Mouse (Mus musculus) induced T-regulatory cell, adult 2 months (primary cell): ENCODE measurements around the gene Cmtm8.

Source experiments
- DNase-seq: peaks from one replicate; pipeline ENCODE4 v3.0.0-alpha.2; 2012; ENCODE audit warnings: low read depth

Gene Cmtm8

GRCm38 (mm10) chr9:114844017-114844662 lies at the start of gene Cmtm8:
Gene Cmtm8 (minus strand): TSS chr9:114844156.
- DNase-seq, result peak; percentile 55

- DNase-seq, result no peak
Measured at GRCm38 (mm10) chr9:114892974-114893373, 49.0 kb upstream of the Cmtm8 start.

DNA sequence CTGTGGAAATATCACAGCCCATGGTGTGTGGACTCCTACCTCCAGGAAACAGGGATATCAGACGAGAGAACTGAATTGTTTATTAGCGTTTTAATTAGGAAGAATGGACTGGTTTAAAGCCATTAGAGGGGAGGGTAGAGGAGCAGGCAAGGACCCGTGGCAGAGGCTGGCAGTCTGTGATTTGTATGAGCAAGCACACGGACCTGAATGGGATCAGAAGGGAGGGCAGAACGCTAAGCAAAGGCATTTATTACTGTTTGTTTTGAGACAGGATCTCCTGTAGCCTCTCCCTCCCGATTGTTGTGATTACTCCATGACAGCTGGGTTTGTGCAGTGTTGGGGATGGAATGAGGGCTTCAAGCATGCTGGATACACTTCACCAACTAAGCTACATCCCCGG lies 46.4 kb upstream of the Cmtm8 start:
- no peak for DNase-seq

GRCm38 (mm10) chr9:114888856-114889407 lies 45.0 kb upstream of the Cmtm8 start:
- peak; percentile 24 for DNase-seq

DNA sequence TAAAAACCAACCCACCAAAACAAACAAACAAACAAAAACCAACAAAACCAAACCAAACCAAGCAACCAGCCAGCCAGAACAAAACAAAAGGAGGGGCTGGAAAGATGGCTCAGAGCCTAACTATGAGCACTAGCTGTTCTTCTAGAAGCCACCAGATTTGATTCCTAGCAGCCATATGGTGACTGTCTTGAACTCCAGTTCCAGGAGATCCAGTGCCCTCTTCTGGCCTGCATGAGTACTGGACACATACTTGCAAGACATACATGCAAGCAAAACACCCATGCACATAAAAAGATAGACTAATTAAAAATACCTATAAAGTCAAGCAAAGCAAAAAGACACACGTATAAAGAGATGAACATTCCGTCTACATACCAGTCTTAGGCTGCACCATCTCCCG lies 43.7 kb upstream of the Cmtm8 start:
- DNase-seq, result peak; percentile 45

DNA sequence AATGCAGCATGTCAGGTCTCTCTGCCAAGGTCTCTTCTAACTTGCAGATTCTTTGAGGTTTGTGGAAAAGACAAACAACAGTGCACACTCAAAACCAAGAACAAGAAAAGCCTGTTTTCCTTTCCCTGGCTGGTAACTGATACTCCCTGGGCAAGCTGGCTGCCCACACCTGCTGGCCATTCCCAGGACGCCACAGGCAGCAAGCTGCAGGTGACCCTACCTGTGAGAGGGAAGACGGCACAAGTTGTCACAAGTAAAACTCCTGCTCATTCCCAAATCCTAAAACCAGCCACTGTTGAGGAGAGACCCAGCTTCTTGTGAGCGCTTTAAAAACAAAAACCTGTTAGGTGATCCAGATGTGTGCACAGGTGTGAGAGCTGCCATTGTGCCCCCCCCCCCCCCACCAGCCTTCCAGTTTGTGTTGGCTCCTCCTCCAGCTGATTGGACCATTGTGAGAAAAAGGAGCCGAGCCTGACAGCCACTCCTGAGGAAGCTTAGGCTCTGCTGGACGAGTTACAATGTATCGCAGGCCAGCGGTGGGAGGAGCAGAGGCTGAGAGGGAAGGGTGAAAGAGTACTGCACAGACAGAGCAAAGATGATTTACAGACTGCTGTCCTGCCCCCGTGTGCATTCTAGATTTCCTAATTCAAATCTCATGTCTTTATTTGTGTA lies 42.2 kb upstream of the Cmtm8 start:
- no peak for DNase-seq

DNA sequence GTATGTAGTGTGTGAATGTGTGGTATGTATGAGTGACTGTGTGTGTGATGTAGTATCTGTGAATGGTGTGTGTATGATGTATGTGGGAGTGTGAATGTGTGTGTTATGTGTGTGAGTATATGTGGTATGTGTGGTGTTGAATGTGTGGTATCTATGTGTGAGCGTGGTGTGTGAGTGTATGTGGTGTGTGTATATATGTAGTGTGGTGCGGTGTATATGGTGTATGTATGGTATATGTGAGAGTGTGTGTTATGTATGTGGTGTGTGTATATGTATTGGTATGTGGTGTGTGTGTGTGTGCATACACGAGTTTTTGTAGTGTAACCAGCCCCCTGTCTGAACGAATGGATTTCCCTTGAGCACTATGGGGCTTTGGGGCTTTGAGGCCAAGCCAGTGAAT lies 41.6 kb upstream of the Cmtm8 start:
- no peak for DNase-seq

DNA sequence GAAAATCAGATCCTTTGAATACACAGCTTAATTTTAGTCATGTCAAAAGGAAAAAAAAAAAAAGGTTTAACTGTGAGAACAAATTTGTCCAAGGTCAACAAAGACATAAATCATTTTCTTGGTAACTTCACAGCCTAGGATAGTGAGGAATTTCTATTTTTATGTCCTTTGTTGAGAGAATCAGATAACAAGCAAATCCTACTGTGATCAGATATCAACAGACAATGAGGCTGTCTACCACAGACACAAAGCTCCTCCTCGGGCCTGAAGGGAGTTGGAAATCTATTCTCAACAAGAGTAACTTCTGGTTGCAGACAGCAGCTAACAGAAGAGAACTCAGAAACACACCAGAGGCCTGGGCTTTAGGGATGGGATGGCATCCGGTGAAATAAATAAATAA lies 38.0 kb upstream of the Cmtm8 start:
- no peak for DNase-seq

- no peak for DNase-seq
Measured at GRCm38 (mm10) chr9:114855327-114855726, 11.4 kb upstream of the Cmtm8 start.

DNA sequence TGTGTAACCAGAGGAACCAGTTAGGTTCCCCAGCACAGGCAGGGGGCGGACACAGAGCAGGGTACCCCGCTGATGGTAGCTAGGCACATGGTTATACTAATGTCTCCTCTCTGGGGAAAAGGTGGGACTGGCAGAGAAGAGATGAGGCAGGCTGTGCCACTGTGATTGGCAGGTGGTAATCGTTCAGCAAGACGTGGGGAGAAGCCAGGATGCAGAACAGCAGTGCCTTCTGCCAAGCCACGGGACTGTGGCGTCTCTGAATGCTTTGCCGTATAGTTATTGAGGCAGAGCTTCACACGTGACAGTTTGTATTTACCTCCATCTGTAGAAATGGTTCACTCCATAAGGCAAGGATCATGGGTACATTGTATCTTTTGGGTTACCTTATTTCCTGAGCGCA lies 10.7 kb upstream of the Cmtm8 start:
- DNase-seq, result no peak

DNA sequence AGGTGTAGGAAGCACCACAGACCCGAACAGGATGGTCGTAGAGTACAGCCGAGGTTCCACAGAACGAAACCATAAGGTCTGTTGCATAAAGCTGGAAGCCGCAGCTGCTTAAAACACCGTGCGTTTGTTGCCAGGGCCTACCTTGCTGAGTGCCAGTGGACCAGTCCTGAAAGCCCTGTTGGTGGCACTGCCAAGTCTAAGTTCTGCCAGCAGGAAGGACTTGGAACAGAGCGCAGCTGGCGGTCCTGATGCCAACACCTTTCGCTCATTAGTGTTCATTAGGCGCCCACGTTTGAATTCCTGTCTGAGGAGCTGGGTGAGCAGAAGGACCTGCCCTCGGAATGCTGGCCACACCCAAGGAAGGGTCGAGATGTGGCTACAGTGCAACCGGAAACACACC lies 9.4 kb upstream of the Cmtm8 start:
- no peak for DNase-seq

- DNase-seq, result no peak
Measured at GRCm38 (mm10) chr9:114851419-114852190, 7.6 kb upstream of the Cmtm8 start.

GRCm38 (mm10) chr9:114843634-114844016 lies 331 bp downstream of the Cmtm8 start:
- peak; percentile 44 for DNase-seq

GRCm38 (mm10) chr9:114842886-114843285 lies 1.1 kb downstream of the Cmtm8 start:
- no peak for DNase-seq

- DNase-seq, result no peak
Measured at GRCm38 (mm10) chr9:114842269-114842668, 1.7 kb downstream of the Cmtm8 start.

DNA sequence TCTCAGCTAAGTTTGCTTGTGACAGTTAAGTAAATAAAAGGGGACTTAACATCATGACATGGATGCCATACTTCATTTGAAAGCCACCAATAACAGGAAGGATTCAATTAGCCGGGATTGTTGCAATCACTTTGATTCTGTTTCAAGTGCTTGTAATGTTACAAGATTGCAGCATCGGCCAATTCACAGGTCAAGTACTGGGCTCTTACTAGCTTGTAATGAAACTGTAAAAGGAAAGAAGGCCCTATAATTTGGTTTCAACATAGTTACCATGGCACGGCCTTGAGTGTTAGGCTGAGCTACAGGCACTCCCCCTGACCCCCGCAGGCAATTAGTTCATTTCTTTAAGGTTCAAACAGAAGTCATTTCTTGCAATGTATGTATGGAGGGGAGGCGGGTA lies 5.1 kb downstream of the Cmtm8 start:
- no peak for DNase-seq

GRCm38 (mm10) chr9:114831527-114831926 lies 12.4 kb downstream of the Cmtm8 start:
- DNase-seq, result no peak

DNA sequence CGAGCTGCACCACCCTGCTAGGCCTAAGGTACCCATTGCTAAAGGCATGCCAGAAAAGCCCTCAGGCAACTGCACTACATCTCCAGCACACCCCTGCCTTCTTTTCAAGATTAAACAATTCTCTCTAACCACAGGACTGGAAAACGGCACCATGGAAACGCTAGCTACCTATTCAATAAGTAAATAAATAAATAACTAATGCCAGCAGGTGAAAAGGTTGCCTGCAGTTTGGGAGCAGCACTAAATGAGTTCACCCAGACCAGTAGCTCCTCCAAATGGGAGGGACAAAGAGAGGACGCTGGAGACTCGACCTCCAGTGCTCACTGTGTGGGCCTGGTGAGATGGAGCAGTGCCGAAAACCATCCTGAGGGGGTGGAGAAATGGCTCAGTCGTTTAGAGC lies 13.6 kb downstream of the Cmtm8 start:
- no peak for DNase-seq

GRCm38 (mm10) chr9:114829669-114830068 lies 14.3 kb downstream of the Cmtm8 start:
- no peak for DNase-seq

- no peak for DNase-seq
Measured at GRCm38 (mm10) chr9:114828377-114828776, 15.6 kb downstream of the Cmtm8 start.

DNA sequence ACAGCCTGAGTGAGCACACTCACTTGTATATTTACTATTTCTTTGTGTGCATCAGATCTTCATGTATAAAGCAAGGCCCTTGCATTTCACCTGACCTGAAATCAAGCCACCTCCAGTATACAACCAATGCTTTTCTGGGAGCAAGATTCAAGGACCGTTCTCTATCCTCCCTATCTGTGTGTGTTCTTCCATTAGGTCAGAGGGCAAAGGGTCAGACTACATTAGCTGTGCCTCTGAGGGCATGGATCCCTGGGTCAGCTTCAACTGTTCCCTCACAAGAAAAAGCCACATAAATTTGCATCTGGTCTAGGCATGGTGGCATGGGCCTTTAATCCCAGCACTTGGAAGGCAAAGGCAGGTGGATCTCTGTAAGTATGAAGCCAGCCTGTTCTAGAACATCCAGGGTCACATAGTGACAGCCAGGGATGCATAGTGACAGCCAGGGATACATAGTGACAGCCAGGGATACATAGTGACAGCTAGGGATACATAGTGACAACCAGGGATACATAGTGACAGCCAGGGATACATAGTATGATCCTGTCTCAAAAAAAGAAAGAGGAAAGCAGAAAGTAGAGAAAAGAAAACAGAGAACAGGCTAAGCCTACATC lies 16.6 kb downstream of the Cmtm8 start:
- DNase-seq, result no peak

DNA sequence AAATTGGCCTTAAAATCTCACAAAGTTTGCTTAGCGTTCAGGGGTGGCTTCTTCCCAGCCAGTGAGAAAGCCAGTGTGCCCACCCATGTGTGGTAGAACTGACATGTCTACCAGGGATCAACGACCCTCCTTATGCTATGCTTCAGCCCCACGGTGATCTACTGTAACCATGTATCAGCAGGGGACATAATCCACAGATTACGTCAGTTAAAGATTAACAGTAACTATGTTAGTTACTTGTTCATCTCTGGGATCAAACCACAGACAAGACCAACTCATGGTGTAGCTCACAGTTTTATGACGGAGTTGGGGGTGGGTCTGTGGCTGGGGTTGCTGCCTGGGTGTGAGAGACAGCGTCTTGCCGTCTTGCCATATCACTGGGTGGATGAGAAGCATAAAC lies 19.8 kb downstream of the Cmtm8 start:
- no peak for DNase-seq
